ENCODE assay signal across 8 mouse cellular contexts in the genomic region with DNA sequence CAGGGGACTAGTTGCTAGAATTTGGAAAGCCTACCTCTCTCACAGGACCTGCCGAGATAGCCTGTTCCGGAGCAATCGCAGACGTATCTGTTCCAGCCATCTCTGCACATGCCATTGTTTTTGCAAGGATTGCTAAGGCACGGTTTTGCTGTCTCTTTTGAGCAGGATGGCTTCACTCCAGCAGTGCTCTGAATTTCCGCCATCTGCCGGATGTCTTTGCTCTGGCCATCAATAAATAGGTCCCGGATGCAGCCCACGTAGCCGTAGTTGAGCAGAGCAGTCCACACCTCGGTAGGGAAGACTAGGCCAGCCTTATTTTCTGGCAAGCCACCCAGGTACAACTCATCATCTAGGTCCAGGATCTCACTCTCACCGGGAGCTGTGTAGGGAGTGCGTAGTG.
DNase-seq lines count a peak whose midpoint lies in the region; ATAC-seq and TF ChIP-seq lines count a peak whose summit lies in the region.
"Had no signal": no experiment of that assay in that cellular context is flagged by ENCODE, and none has a peak within 500 bp of the region (broad histone marks: within the 10 kb centered on the region; RNA-seq: fewer than 3 reads in every experiment).

No protein-coding gene starts in this region.

- 85% methylated on average over 13 of the region's 13 CpGs for WGBS in midbrain, embryonic 13.5 days
- WGBS in midbrain, embryonic 15.5 days = 78% methylated on average over 13 of the region's 13 CpGs
- 61% methylated on average over 13 of the region's 13 CpGs for WGBS in stomach, postnatal 0 days

- H3K27ac ChIP-seq in midbrain, embryonic 13.5 days = no peak overlapping the region
- H3K27ac ChIP-seq in midbrain, embryonic 15.5 days = no peak overlapping the region
- no peak overlapping the region for H3K27ac ChIP-seq in stomach, postnatal 0 days (replicated peaks)
- H3K27ac ChIP-seq: embryonic facial prominence, embryonic 12.5 days had no signal

- TF ChIP-seq CTCF in stomach, postnatal 0 days (IDR thresholded peaks at IDR 0.05; ENCODE audit: low read depth) = no peak

- ATAC-seq in midbrain, embryonic 13.5 days = 0 out of 2 replicates have a peak, but pooled peaks have one; percentile 18
- ATAC-seq in midbrain, embryonic 15.5 days (replicated peaks) = no peak
- ATAC-seq in stomach, postnatal 0 days (ENCODE audit: low FRiP score, low TSS enrichment) = no peak

- no peak overlapping the region for H3K9ac ChIP-seq in midbrain, embryonic 13.5 days (replicated peaks)
- no peak overlapping the region for H3K9ac ChIP-seq in midbrain, embryonic 15.5 days
- no peak overlapping the region for H3K9ac ChIP-seq in stomach, postnatal 0 days (ENCODE audit: low read length)
- H3K9ac ChIP-seq: embryonic facial prominence, embryonic 12.5 days had no signal

- H3K4me1 ChIP-seq in midbrain, embryonic 13.5 days (replicated peaks) = peaks cover 4% of the 10 kb centered on the region
- H3K4me1 ChIP-seq in midbrain, embryonic 15.5 days = no peaks in the 10 kb centered on the region
- no peaks in the 10 kb centered on the region for H3K4me1 ChIP-seq in stomach, postnatal 0 days (replicated peaks; ENCODE audit: control insufficient read depth, insufficient read depth)
- H3K4me1 ChIP-seq: embryonic facial prominence, embryonic 12.5 days had no signal

- H3K27me3 ChIP-seq in midbrain, embryonic 13.5 days = no peaks in the 10 kb centered on the region
- H3K27me3 ChIP-seq in midbrain, embryonic 15.5 days (replicated peaks) = no peaks in the 10 kb centered on the region
- H3K27me3 ChIP-seq in stomach, postnatal 0 days (ENCODE audit: control insufficient read depth, insufficient read depth, low read length) = no peaks in the 10 kb centered on the region
- H3K27me3 ChIP-seq: embryonic facial prominence, embryonic 12.5 days had no signal

- H3K36me3 ChIP-seq in midbrain, embryonic 13.5 days = no peaks in the 10 kb centered on the region
- no peaks in the 10 kb centered on the region for H3K36me3 ChIP-seq in midbrain, embryonic 15.5 days (replicated peaks)
- H3K36me3 ChIP-seq in stomach, postnatal 0 days (ENCODE audit: control insufficient read depth, insufficient read depth, low read length) = no peaks in the 10 kb centered on the region
- H3K36me3 ChIP-seq: embryonic facial prominence, embryonic 12.5 days had no signal

- DNase-seq in frontal cortex, postnatal 36 days (ENCODE audit: low spot score in 2 of 2) = peak; percentile 54 to 59
- peak; percentile 47 to 62 for DNase-seq in layer of hippocampus, adult 8-10 months (ENCODE audit: low spot score in 2 of 2)
- peak; percentile 14 for DNase-seq in stomach, postnatal 0 days (ENCODE audit: low spot score)
- no peak for DNase-seq in embryo, embryonic 11 days
- no peak for DNase-seq in thymus, postnatal 14 days

- no peaks in the 10 kb centered on the region for H3K9me3 ChIP-seq in midbrain, embryonic 13.5 days
- no peaks in the 10 kb centered on the region for H3K9me3 ChIP-seq in midbrain, embryonic 15.5 days
- H3K9me3 ChIP-seq in stomach, postnatal 0 days (ENCODE audit: control insufficient read depth, low read length) = no peaks in the 10 kb centered on the region
- H3K9me3 ChIP-seq: embryonic facial prominence, embryonic 12.5 days had no signal

- no peak overlapping the region for H3K4me2 ChIP-seq in midbrain, embryonic 13.5 days (replicated peaks)
- no peak overlapping the region for H3K4me2 ChIP-seq in midbrain, embryonic 15.5 days
- no peak overlapping the region for H3K4me2 ChIP-seq in stomach, postnatal 0 days (replicated peaks; ENCODE audit: low read depth)
- H3K4me2 ChIP-seq: embryonic facial prominence, embryonic 12.5 days had no signal

- no peak for TF ChIP-seq EP300 in stomach, postnatal 0 days (optimal IDR thresholded peaks at IDR 0.05)

- no peak overlapping the region for H3K4me3 ChIP-seq in midbrain, embryonic 13.5 days (replicated peaks)
- no peak overlapping the region for H3K4me3 ChIP-seq in midbrain, embryonic 15.5 days
- H3K4me3 ChIP-seq in stomach, postnatal 0 days (ENCODE audit: low read depth, low read length) = no peak overlapping the region
- H3K4me3 ChIP-seq: embryonic facial prominence, embryonic 12.5 days had no signal

Comparison
In these comparisons a context has a peak if more than half of its experiments do, and no peak if none do; other contexts are left out.
1. DNase-seq: peak in frontal cortex, postnatal 36 days (2 of 2), layer of hippocampus, adult 8-10 months (2 of 2) and stomach, postnatal 0 days (single experiment); none in embryo, embryonic 11 days (single experiment) and thymus, postnatal 14 days (single experiment).